Mouse (Mus musculus) small intestine, adult 2 months (tissue): ENCODE measurements around the gene Eif4b. TPM values are rescaled to one million over a fixed set of nuclear protein-coding genes. Genes with fewer than 3 reads are reported as not detected.

ENCODE experiments used
- H3K27ac ChIP-seq: fragments of 200-500 bp; 2 replicates; pipeline ENCODE4 v1.5.1; 2012; ENCODE audit warnings: low read depth, low read length, control low read depth, inconsistent platforms; ENCODE audit not compliant: insufficient read depth
- H3K27me3 ChIP-seq: fragments of 200-500 bp; 2 replicates; pipeline ENCODE4 v1.6.1; 2012; ENCODE audit warnings: mild to moderate bottlenecking, moderate library complexity, low read length, inconsistent platforms; ENCODE audit not compliant: control insufficient read depth, insufficient read depth
- H3K36me3 ChIP-seq: fragments of 200-500 bp; 2 replicates; pipeline ENCODE4 v1.6.1; 2012; ENCODE audit warnings: mild to moderate bottlenecking, low read length, control low read depth, inconsistent platforms; ENCODE audit not compliant: control insufficient read depth, insufficient read depth
- H3K4me1 ChIP-seq: fragments of 200-500 bp; 2 replicates; pipeline ENCODE4 v1.6.1; 2012; ENCODE audit warnings: low read length, inconsistent platforms, mixed read lengths; ENCODE audit not compliant: control insufficient read depth, insufficient read depth, insufficient read length
- H3K4me3 ChIP-seq: fragments of 200-500 bp; 2 replicates; pipeline ENCODE4 v1.5.1; 2012; ENCODE audit warnings: low read depth, mild to moderate bottlenecking, control low read depth, inconsistent platforms, low read length, moderate library complexity
- CTCF ChIP-seq: fragments of 200-500 bp; IDR thresholded peaks from 2 replicates; pipeline ENCODE4 v1.5.1; 2012; ENCODE audit warnings: low read depth, mild to moderate bottlenecking, control low read depth, inconsistent platforms, low read length, moderate library complexity, mixed read lengths; ENCODE audit not compliant: insufficient replicate concordance, insufficient read length; ENCODE audit errors: extremely low read depth
- POLR2A ChIP-seq: fragments of 200-500 bp; IDR thresholded peaks from 2 replicates; pipeline ENCODE4 v1.6.1; 2012; ENCODE audit warnings: low read depth, mild to moderate bottlenecking, control low read depth, inconsistent platforms, low read length, moderate library complexity
- WGBS: fragments of 180-500 bp; shearing (Covaris S2); methylation state at CpG from one replicate; pipeline ENCODE4 v1.1.7; 2018; 5-methylcytosine and 5-hydroxymethylcytosine counted together
- polyA plus RNA-seq: library from polyadenylated mRNA; depleted of rRNA; stranded (reverse); fragments of >200 nt; gene quantifications from 2 replicates; pipeline ENCODE4 v1.2.3, GENCODE M21; 2012

The Eif4b gene
- polyA plus RNA-seq, 1 experiment: 54.7 TPM

GRCm38 (mm10) chr15:102106754-102107456, 33.3 kb downstream of the Eif4b start:
- 14% methylated on average over 38 of the region's 38 CpGs for WGBS
- H3K4me1 ChIP-seq: peaks cover 33% of the 10 kb centered on the region
- no peak overlapping the region for H3K27ac ChIP-seq
- no peaks in the 10 kb centered on the region for H3K27me3 ChIP-seq
- peak overlapping the region; percentile 65 for H3K4me3 ChIP-seq
- H3K36me3 ChIP-seq: no peaks in the 10 kb centered on the region; the same call in 1 of the 2 replicates
- TF ChIP-seq CTCF: no peak
- no peak for TF ChIP-seq POLR2A

GRCm38 (mm10) chr15:102107689-102108573, 34.4 kb downstream of the Eif4b start:
- H3K36me3 ChIP-seq: peaks cover 6% of the 10 kb centered on the region; the same call in 1 of the 2 replicates
- no peaks in the 10 kb centered on the region for H3K27me3 ChIP-seq
- peaks cover 25% of the 10 kb centered on the region for H3K4me1 ChIP-seq
- H3K4me3 ChIP-seq: no peak overlapping the region
- TF ChIP-seq POLR2A: no peak
- TF ChIP-seq CTCF: peak; percentile 78; the same call in 1 of the 2 replicates
- WGBS: 37% methylated on average over 13 of the region's 13 CpGs
- no peak overlapping the region for H3K27ac ChIP-seq

- no peaks in the 10 kb centered on the region for H3K27me3 ChIP-seq
- no peak overlapping the region for H3K4me3 ChIP-seq
- peaks cover 7% of the 10 kb centered on the region; the same call in 1 of the 2 replicates for H3K36me3 ChIP-seq
- 41% methylated on average over 18 of the region's 18 CpGs for WGBS
- peaks cover 23% of the 10 kb centered on the region for H3K4me1 ChIP-seq
- TF ChIP-seq POLR2A: no peak
- TF ChIP-seq CTCF: peak; percentile 75; the same call in 1 of the 2 replicates
- H3K27ac ChIP-seq: no peak overlapping the region
Observed at GRCm38 (mm10) chr15:102108651-102109525, 35.3 kb downstream of the Eif4b start.

GRCm38 (mm10) chr15:102110271-102110670, 36.7 kb downstream of the Eif4b start:
- TF ChIP-seq POLR2A: no peak
- no peak for TF ChIP-seq CTCF
- peaks cover 18% of the 10 kb centered on the region for H3K4me1 ChIP-seq
- no peak overlapping the region for H3K4me3 ChIP-seq
- H3K27ac ChIP-seq: no peak overlapping the region
- 95% methylated on average over 7 of the region's 7 CpGs for WGBS
- peaks cover 9% of the 10 kb centered on the region; the same call in 1 of the 2 replicates for H3K36me3 ChIP-seq
- H3K27me3 ChIP-seq: no peaks in the 10 kb centered on the region

- no peak for TF ChIP-seq POLR2A
- TF ChIP-seq CTCF: no peak
- Histone ChIP-seq H3K36me3 (peaks cover 15% of the 10 kb centered on the region), H3K27me3 (no peaks in the 10 kb centered on the region), H3K27ac (no peak overlapping the region), H3K4me3 (no peak overlapping the region), H3K4me1 (peaks cover 13% of the 10 kb centered on the region)
- 86% methylated on average over 29 of the region's 29 CpGs for WGBS
Observed at GRCm38 (mm10) chr15:102110701-102111494, 37.3 kb downstream of the Eif4b start.

GRCm38 (mm10) chr15:102111495-102111829, 37.9 kb downstream of the Eif4b start:
- Histone ChIP-seq H3K27me3 (no peaks in the 10 kb centered on the region), H3K4me3 (no peak overlapping the region), H3K4me1 (peaks cover 9% of the 10 kb centered on the region), H3K36me3 (peaks cover 20% of the 10 kb centered on the region), H3K27ac (no peak overlapping the region)
- 85% methylated on average over 11 of the region's 11 CpGs for WGBS
- TF ChIP-seq POLR2A (no peak), CTCF (no peak)
